Mouse (Mus musculus) kidney, postnatal 4 days (tissue): ENCODE data around the gene Col6a2.

Source experiments
- DNase-seq, 2 experiments: peaks; one replicate each; pipeline ENCODE4 v3.0.0; 2021; ENCODE audit warnings: mixed read lengths in 2 of 2

The Col6a2 gene

DNA sequence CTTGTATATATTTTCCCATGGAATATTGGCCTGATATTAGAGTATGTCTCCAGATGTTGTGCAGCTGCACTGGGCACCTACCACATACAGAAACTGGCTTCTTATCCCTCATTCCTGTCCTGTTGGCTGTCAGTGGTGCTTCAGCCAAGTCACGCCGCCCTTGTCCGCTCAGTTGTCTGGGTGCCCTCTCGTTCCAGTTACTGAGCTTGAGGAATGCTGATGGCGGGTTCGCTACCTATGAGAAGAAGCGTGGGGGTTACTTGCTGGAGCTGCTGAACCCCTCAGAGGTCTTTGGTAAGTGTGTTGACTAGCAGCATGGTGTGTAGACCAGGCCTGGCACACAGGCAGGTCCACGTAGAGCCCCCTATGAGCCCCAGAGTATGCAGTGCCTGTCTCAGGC is 76.9 kb downstream of the Col6a2 start:
- DNase-seq, result peak; percentile 24 to 50
